In genomic region chrX:122397652-122398051, GRCm38 (mm10) we compare ENCODE assay signal across 9 mouse cellular contexts. TPM values are rescaled to one million over a fixed set of nuclear protein-coding genes. Genes with fewer than 3 reads are reported as not detected.
DNase-seq lines count a peak whose midpoint lies in the region; ATAC-seq and TF ChIP-seq lines count a peak whose summit lies in the region.
"Had no signal": no experiment of that assay in that cellular context is flagged by ENCODE, and none has a peak within 500 bp of the region (broad histone marks: within the 10 kb centered on the region; RNA-seq: fewer than 3 reads in every experiment).

No protein-coding gene starts in this region.

- no peaks in the 10 kb centered on the region for H3K9me3 ChIP-seq in liver, embryonic 15.5 days (replicated peaks)

- H3K4me1 ChIP-seq in testis, adult 2 months (ENCODE audit: control insufficient read depth, insufficient read depth, low read length), result no peaks in the 10 kb centered on the region; the same call in 1 of the 2 replicates
- no peaks in the 10 kb centered on the region for H3K4me1 ChIP-seq in liver, embryonic 15.5 days (replicated peaks)

- H3K27ac ChIP-seq in testis, adult 2 months (ENCODE audit: control insufficient read depth, insufficient read depth, low read depth, low read length), result no peak overlapping the region
- no peak overlapping the region for H3K27ac ChIP-seq in liver, embryonic 15.5 days (replicated peaks)

- no peaks in the 10 kb centered on the region for H3K36me3 ChIP-seq in testis, adult 2 months (ENCODE audit: control insufficient read depth, insufficient read depth, low read length)
- no peaks in the 10 kb centered on the region for H3K36me3 ChIP-seq in liver, embryonic 15.5 days (replicated peaks)

- no peak overlapping the region for H3K9ac ChIP-seq in liver, embryonic 15.5 days

- DNase-seq in frontal cortex, postnatal 36 days (ENCODE audit: low spot score in 2 of 2), result no peak
- DNase-seq in testis, postnatal 10 days (ENCODE audit: low spot score), result no peak
- no peak for DNase-seq in urinary bladder, adult 18-20 months (ENCODE audit: low spot score in 2 of 2)
- DNase-seq in kidney, postnatal 36 days, result no peak
- DNase-seq in cerebellum, adult 18-20 months, result no peak

- 17% methylated on average over 8 of the region's 8 CpGs for WGBS in liver, embryonic 15.5 days (ENCODE audit: insufficient replicate concordance)

- H3K4me2 ChIP-seq in liver, embryonic 15.5 days, result peak overlapping the region; percentile 58

- peak; percentile 13; the same call in 1 of the 2 replicates for ATAC-seq in frontal cortex, adult (ENCODE audit: low TSS enrichment)
- ATAC-seq in liver, embryonic 15.5 days (ENCODE audit: insufficient read depth), result no peak

- no peak for TF ChIP-seq POLR2A in testis, adult 2 months (IDR thresholded peaks at IDR 0.05; ENCODE audit: control insufficient read depth, low read depth, low read length)

- no peaks in the 10 kb centered on the region for H3K27me3 ChIP-seq in testis, adult 2 months (ENCODE audit: control insufficient read depth, insufficient read depth, low read length)
- H3K27me3 ChIP-seq in liver, embryonic 15.5 days, result no peaks in the 10 kb centered on the region
- H3K27me3 ChIP-seq: CH12.LX had no signal

- no peak for TF ChIP-seq CTCF in testis, adult 2 months (IDR thresholded peaks at IDR 0.05; ENCODE audit: control insufficient read depth, insufficient read depth, insufficient replicate concordance, low read depth, low read length)

- H3K4me3 ChIP-seq in testis, adult 2 months (ENCODE audit: control insufficient read depth, low read depth, low read length), result peak overlapping the region; percentile 91
- H3K4me3 ChIP-seq in liver, embryonic 15.5 days (replicated peaks), result peak overlapping the region; percentile 52

RNA-seq across cellular contexts. Expression of gene Nap1l3, which starts 0.5 kb away (rescaled TPM):
- polyA plus RNA-seq in testis, adult 2 months (2012; rRNA removed), result 0.04 and 0.11 TPM in 2 replicates
- polyA plus RNA-seq in liver, embryonic 15.5 days (2015; fragmentation: Nextera tagmentation; extraction: Ambion mirVana), result 0.36 and 0.38 TPM in 2 replicates
